ENCODE assay signal across 10 mouse cellular contexts in the genomic region with DNA sequence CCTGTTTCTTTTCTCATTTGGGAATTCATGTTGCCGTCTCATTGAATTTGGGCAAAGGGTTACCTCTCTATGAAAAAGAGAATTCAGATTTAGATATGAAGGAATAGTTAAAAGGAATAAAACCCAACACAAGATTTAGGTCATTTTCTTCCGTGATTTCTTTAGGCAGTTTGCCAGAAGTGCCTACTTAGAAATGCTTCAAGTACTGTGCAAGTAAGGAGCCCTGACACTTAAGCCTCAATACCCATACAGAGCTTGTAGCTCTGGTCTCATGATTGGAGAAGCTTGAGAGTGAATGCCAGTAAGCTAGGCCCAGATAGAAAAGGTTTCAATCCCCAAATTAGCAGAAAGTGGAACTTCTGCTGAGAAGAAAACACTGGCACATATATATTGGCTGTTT. TPM values are rescaled to one million over a fixed set of nuclear protein-coding genes. Genes with fewer than 3 reads are reported as not detected.
DNase-seq lines count a peak whose midpoint lies in the region; ATAC-seq and TF ChIP-seq lines count a peak whose summit lies in the region.
"Had no signal": no experiment of that assay in that cellular context is flagged by ENCODE, and none has a peak within 500 bp of the region (broad histone marks: within the 10 kb centered on the region; RNA-seq: fewer than 3 reads in every experiment).

No protein-coding gene starts in this region.

- H3K36me3 ChIP-seq in intestine, postnatal 0 days (ENCODE audit: control insufficient read depth, insufficient read depth), result no peaks in the 10 kb centered on the region
- no peaks in the 10 kb centered on the region for H3K36me3 ChIP-seq in neural tube, embryonic 14.5 days (ENCODE audit: control insufficient read depth, insufficient read depth, low read length)

- no peak for TF ChIP-seq CTCF in gastrocnemius, adult 2 months (IDR thresholded peaks at IDR 0.05)
- no peak for TF ChIP-seq CTCF in lung, adult 2 months (IDR thresholded peaks at IDR 0.05; ENCODE audit: insufficient read depth, low read length)
- TF ChIP-seq CTCF in intestine, postnatal 0 days (IDR thresholded peaks at IDR 0.05; ENCODE audit: low read depth), result no peak

- intact Hi-C loops in gastrocnemius, adult 2 months (cut with DNase I), result no loop called here
- intact Hi-C loops in gastrocnemius, postnatal 36 days (cut with DNase I), result loop anchor here (5.0 kb wide), 1 partner anchor 67 kb away; no protein-coding TSS in a partner anchor

- 17% methylated on average over 2 of the region's 2 CpGs for WGBS in lung, adult 2 months
- WGBS in intestine, postnatal 0 days, result 61% methylated on average over 2 of the region's 2 CpGs
- WGBS in neural tube, embryonic 14.5 days, result 49% methylated on average over 2 of the region's 2 CpGs

- peaks cover 5% of the 10 kb centered on the region; the same call in 1 of the 2 replicates for H3K4me1 ChIP-seq in lung, adult 2 months (ENCODE audit: control insufficient read depth, insufficient read depth, low read length)
- H3K4me1 ChIP-seq in intestine, postnatal 0 days (replicated peaks; ENCODE audit: control insufficient read depth, insufficient read depth, low read length), result no peaks in the 10 kb centered on the region
- no peaks in the 10 kb centered on the region for H3K4me1 ChIP-seq in neural tube, embryonic 14.5 days (ENCODE audit: control insufficient read depth, insufficient read depth, low read length)

- peak overlapping the region; percentile 94 for H3K4me3 ChIP-seq in gastrocnemius, adult 2 months
- H3K4me3 ChIP-seq in lung, adult 2 months (replicated peaks; ENCODE audit: extremely low read depth, low read depth, low read length), result peak overlapping the region; percentile 43
- H3K4me3 ChIP-seq in intestine, postnatal 0 days (ENCODE audit: low read depth, low read length), result peak overlapping the region; percentile 66
- H3K4me3 ChIP-seq in neural tube, embryonic 14.5 days (ENCODE audit: low read depth, low read length), result peak overlapping the region; percentile 57
- H3K4me3 ChIP-seq: myocyte had no signal

- no peak for DNase-seq in gastrocnemius, adult 2 months
- no peak for DNase-seq in gastrocnemius, postnatal 36 days
- no peak for DNase-seq in lung, adult 2 months
- DNase-seq in lung, postnatal 14 days, result no peak
- DNase-seq in yolk sac, embryonic 10.5 days (ENCODE audit: low spot score), result no peak
- DNase-seq: cerebellum, adult 11-12 months had no signal

- H3K9ac ChIP-seq in intestine, postnatal 0 days (ENCODE audit: low read depth, low read length), result no peak overlapping the region
- no peak overlapping the region for H3K9ac ChIP-seq in neural tube, embryonic 14.5 days (replicated peaks; ENCODE audit: low read depth, low read length)

- no peaks in the 10 kb centered on the region for H3K9me3 ChIP-seq in intestine, postnatal 0 days (ENCODE audit: control insufficient read depth)
- no peaks in the 10 kb centered on the region for H3K9me3 ChIP-seq in neural tube, embryonic 14.5 days (ENCODE audit: control insufficient read depth, low read length)

- ATAC-seq in intestine, postnatal 0 days, result no peak
- no peak for ATAC-seq in neural tube, embryonic 14.5 days (ENCODE audit: low read depth)
- ATAC-seq in granulocyte monocyte progenitor cell, adult 5-6 weeks (replicated peaks; ENCODE audit: poor library complexity, severe bottlenecking), result no peak

- peak overlapping the region; percentile 97; the same call in 1 of the 2 replicates for H3K4me2 ChIP-seq in intestine, postnatal 0 days (replicated peaks; ENCODE audit: low read depth)
- peak overlapping the region; percentile 74; the same call in 1 of the 2 replicates for H3K4me2 ChIP-seq in neural tube, embryonic 14.5 days (ENCODE audit: low read depth, low read length)

- peak overlapping the region; percentile 93 for H3K27ac ChIP-seq in gastrocnemius, adult 2 months
- no peak overlapping the region for H3K27ac ChIP-seq in intestine, postnatal 0 days (ENCODE audit: low read depth, low read length)
- H3K27ac ChIP-seq in neural tube, embryonic 14.5 days (ENCODE audit: low read depth, low read length), result no peak overlapping the region; the same call in 1 of the 2 replicates

- no peak for TF ChIP-seq POLR2A in lung, adult 2 months (IDR thresholded peaks at IDR 0.05; ENCODE audit: borderline replicate concordance, extremely low read depth, low read depth, low read length)

- no peaks in the 10 kb centered on the region for H3K27me3 ChIP-seq in intestine, postnatal 0 days (replicated peaks; ENCODE audit: control insufficient read depth, insufficient read depth, low read length)
- H3K27me3 ChIP-seq in neural tube, embryonic 14.5 days (ENCODE audit: control insufficient read depth, insufficient read depth, low read length), result peaks cover 13% of the 10 kb centered on the region

RNA-seq across cellular contexts. Expression of gene Arhgap29, which starts 2.1 kb away (rescaled TPM):
- total RNA-seq in gastrocnemius, adult 2 months (2021), result 10 to 100 TPM; 14.0 to 15.6 TPM
- total RNA-seq in gastrocnemius, postnatal 36 days (2021), result 10 to 100 TPM; 13.8 to 15.0 TPM
- 51.0 and 73.8 TPM in 2 replicates for polyA plus RNA-seq in lung, adult 2 months (2012; rRNA removed)
- 10.3 and 14.2 TPM in 2 replicates for polyA plus RNA-seq in intestine, postnatal 0 days (2015; fragmentation: Nextera tagmentation; extraction: Ambion mirVana)
- 11.3 and 38.5 TPM in 2 replicates for polyA plus RNA-seq in neural tube, embryonic 14.5 days (2014; fragmentation: Nextera tagmentation; extraction: Ambion mirVana)
- 0.13 TPM in 1 of 2 replicates, not detected in the other for total RNA-seq in granulocyte monocyte progenitor cell, adult 5-6 weeks (2014; fragmentation: Nextera tagmentation)
- 0.52 and 2.9 TPM in 2 replicates for total RNA-seq in granulocyte monocyte progenitor cell, adult 5-6 weeks (2017)

Comparison
In these comparisons a context has a peak if more than half of its experiments do, and no peak if none do; other contexts are left out.
1. H3K4me3 ChIP-seq: peak in every context shown above with its lines; median percentile 94 in gastrocnemius, adult 2 months; 66 in intestine, postnatal 0 days; 57 in neural tube, embryonic 14.5 days; 43 in lung, adult 2 months.